22 mouse cellular contexts compared by ENCODE assay signal in genomic region chr7:43791591-43791990, GRCm38 (mm10). TPM values are rescaled to one million over a fixed set of nuclear protein-coding genes. Genes with fewer than 3 reads are reported as not detected.
"Had no signal": no experiment of that assay in that cellular context is flagged by ENCODE, and none has a peak within 500 bp of the region (broad histone marks: within the 10 kb centered on the region; RNA-seq: fewer than 3 reads in every experiment).

TSS of gene Klk9 (plus strand) at chr7:43791891.

- H3K4me3 ChIP-seq: neural tube, embryonic 12.5 days; neural tube, embryonic 13.5 days; neural tube, embryonic 15.5 days; stomach, embryonic 15.5 days had no signal

- DNase-seq: retina, postnatal 1 day; right cerebral cortex, adult 18-20 months; right cerebral cortex, postnatal 14 days; right cerebral cortex, postnatal 25 days; right cerebral cortex, postnatal 4 days; spleen, adult 18-20 months; thymus, adult 18-20 months; thymus, adult 2 months; thymus, postnatal 14 days; thymus, postnatal 25 days; thymus, postnatal 36 days; thymus, postnatal 4 days had no signal

- H3K9ac ChIP-seq: neural tube, embryonic 12.5 days; neural tube, embryonic 13.5 days; neural tube, embryonic 15.5 days; stomach, embryonic 15.5 days had no signal

- H3K9me3 ChIP-seq: neural tube, embryonic 12.5 days; neural tube, embryonic 13.5 days; neural tube, embryonic 15.5 days; stomach, embryonic 15.5 days had no signal

- H3K36me3 ChIP-seq: neural tube, embryonic 12.5 days; neural tube, embryonic 13.5 days; neural tube, embryonic 15.5 days; stomach, embryonic 15.5 days had no signal

- H3K4me2 ChIP-seq: neural tube, embryonic 12.5 days; neural tube, embryonic 13.5 days; neural tube, embryonic 15.5 days; stomach, embryonic 15.5 days had no signal

- H3K27ac ChIP-seq: neural tube, embryonic 12.5 days; neural tube, embryonic 13.5 days; neural tube, embryonic 15.5 days; stomach, embryonic 15.5 days had no signal

RNA-seq across cellular contexts. Expression of gene Klk9, which starts in this region (rescaled TPM):
- polyA plus RNA-seq: neural tube, embryonic 12.5 days; neural tube, embryonic 13.5 days; neural tube, embryonic 14.5 days; small intestine, adult 2 months; spleen, adult 2 months; stomach, embryonic 14.5 days; testis, adult 2 months; urinary bladder, adult 2 months had no signal
